Mouse (Mus musculus) forebrain, embryonic 15.5 days (tissue): ENCODE measurements around the gene Prr19. TPM values are rescaled to one million over a fixed set of nuclear protein-coding genes. Genes with fewer than 3 reads are reported as not detected.
A peak's percentile ranks its signal among the peaks of the same experiment; 100 is the strongest.
"Not testable (repeated sequence)": the region's sequence is repeated elsewhere in the genome, so short reads cannot be mapped to it uniquely, and the experiment has no call there.

ENCODE experiments used
- ATAC-seq: fragments of 200-750 bp; cut with Nextera tagmentation; replicated peaks from 2 replicates; pipeline ENCODE4 v1.8.0; 2017; ENCODE audit warnings: mild to moderate bottlenecking, moderate TSS enrichment, moderate library complexity
- H3K27ac ChIP-seq: fragments of 300-500 bp; sonication (generic); replicated peaks from 2 replicates; pipeline ENCODE4 v1.5.1; 2015; ENCODE audit warnings: mild to moderate bottlenecking, inconsistent platforms
- H3K27me3 ChIP-seq: fragments of 300-500 bp; sonication (generic); 2 replicates; pipeline ENCODE4 v1.6.1; 2015; ENCODE audit warnings: inconsistent platforms
- H3K36me3 ChIP-seq: fragments of 300-500 bp; sonication (generic); 2 replicates; pipeline ENCODE4 v1.6.1; 2015; ENCODE audit warnings: mild to moderate bottlenecking, inconsistent platforms
- H3K4me1 ChIP-seq: fragments of 300-500 bp; sonication (generic); 2 replicates; pipeline ENCODE4 v1.6.1; 2015; ENCODE audit warnings: inconsistent platforms
- H3K4me2 ChIP-seq: fragments of 300-500 bp; sonication (generic); replicated peaks from 2 replicates; pipeline ENCODE4 v1.6.1; 2015; ENCODE audit warnings: mild to moderate bottlenecking, inconsistent platforms
- H3K4me3 ChIP-seq: fragments of 300-500 bp; sonication (generic); 2 replicates; pipeline ENCODE4 v1.5.1; 2015; ENCODE audit warnings: mild to moderate bottlenecking, inconsistent platforms
- H3K9ac ChIP-seq: fragments of 300-500 bp; sonication (generic); replicated peaks from 2 replicates; pipeline ENCODE4 v1.6.1; 2015; ENCODE audit warnings: mild to moderate bottlenecking, inconsistent platforms
- H3K9me3 ChIP-seq: fragments of 300-500 bp; sonication (generic); 2 replicates; pipeline ENCODE4 v1.6.1; 2016; ENCODE audit warnings: inconsistent platforms
- WGBS: fragments of 180-500 bp; shearing (Covaris S2); methylation state at CpG from one replicate; pipeline ENCODE4 v1.1.7; 2015; ENCODE audit warnings: mixed read lengths; 5-methylcytosine and 5-hydroxymethylcytosine counted together
- polyA plus RNA-seq: library from polyadenylated mRNA; unstranded; fragments of >200 nt; fragmentation: Nextera tagmentation; extraction: Ambion mirVana; gene quantifications from 2 replicates; pipeline ENCODE4 v1.2.1, GENCODE M21; 2015

Gene Prr19
- 1.6 and 2.1 TPM in 2 replicates for polyA plus RNA-seq

DNA sequence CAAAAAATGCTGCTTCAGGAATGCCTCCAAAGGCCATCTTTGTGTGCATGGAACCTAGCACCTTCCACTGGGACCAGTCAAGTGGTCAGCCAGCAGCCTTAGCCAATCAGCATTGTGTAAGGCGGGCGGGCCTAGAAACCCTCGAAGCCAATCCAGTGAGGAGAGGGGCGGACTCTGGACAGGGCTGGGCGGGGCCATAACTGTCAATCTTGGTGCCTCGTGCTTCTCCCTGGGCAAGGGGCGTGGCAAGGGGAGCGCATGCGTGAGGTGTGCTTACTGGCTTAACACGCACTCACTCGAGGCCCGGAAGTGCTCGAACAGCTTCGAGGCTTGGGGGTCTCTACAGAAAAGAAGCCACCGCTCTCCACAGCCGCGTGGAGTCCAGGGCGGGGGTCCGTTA lies at the start of gene Prr19:
Gene Prr19, plus strand, starts transcription at position 349 of the 400 bp plus-strand sequence.
- no peak within 1 kb of the TSS for H3K4me3 ChIP-seq

DNA sequence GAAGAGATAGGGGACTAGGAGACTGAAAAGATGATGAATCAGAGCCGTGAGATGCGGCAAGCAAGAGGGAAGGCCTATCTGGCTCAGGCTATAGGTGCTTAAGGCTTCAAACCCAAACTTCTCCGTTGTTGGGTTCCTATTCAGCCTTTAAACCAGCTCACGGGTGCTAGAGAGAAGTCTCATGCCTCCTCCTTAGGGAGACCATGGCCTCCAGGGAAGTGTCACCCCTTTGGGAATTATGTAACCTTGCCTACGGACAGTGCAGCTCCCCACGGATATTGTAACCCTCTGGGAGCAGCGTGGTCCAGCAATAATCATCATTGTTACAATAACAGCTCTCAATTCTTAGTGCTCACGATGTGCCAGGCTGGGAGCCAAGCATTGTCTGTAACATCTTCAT lies 49.4 kb upstream of the Prr19 start:
- peak overlapping the region; percentile 73; the same call in 1 of the 2 replicates for H3K4me3 ChIP-seq
- no peak for ATAC-seq
- H3K27me3 ChIP-seq = no peaks in the 10 kb centered on the region
- H3K36me3 ChIP-seq = no peaks in the 10 kb centered on the region
- WGBS = 15% methylated on average over 8 of the region's 8 CpGs
- H3K9me3 ChIP-seq = no peaks in the 10 kb centered on the region
- peak overlapping the region; percentile 96 for H3K27ac ChIP-seq
- H3K9ac ChIP-seq = peak overlapping the region; percentile 49
- peak overlapping the region; percentile 95 for H3K4me2 ChIP-seq
- peaks cover 40% of the 10 kb centered on the region for H3K4me1 ChIP-seq

More for the DNA sequence above, at the start of gene Prr19:
- H3K4me2 ChIP-seq = no peak within 1 kb of the TSS
- H3K4me1 ChIP-seq = peaks cover 27% of the 10 kb centered on the region
- H3K36me3 ChIP-seq = no peaks in the 10 kb centered on the region
- WGBS = 65% methylated on average over 19 of the region's 19 CpGs
- H3K27me3 ChIP-seq = no peaks in the 10 kb centered on the region
- no peak for ATAC-seq
- no peak within 1 kb of the TSS for H3K9ac ChIP-seq
- H3K9me3 ChIP-seq = no peaks in the 10 kb centered on the region
- no peak within 1 kb of the TSS for H3K27ac ChIP-seq

- Histone ChIP-seq H3K9me3 (no peaks in the 10 kb centered on the region), H3K4me1 (peaks cover 2% of the 10 kb centered on the region), H3K4me3 (no peak overlapping the region), H3K27me3 (no peaks in the 10 kb centered on the region), H3K36me3 (no peaks in the 10 kb centered on the region), H3K27ac (no peak overlapping the region), H3K4me2 (no peak overlapping the region), H3K9ac (no peak overlapping the region)
- WGBS = 35% methylated on average over 1 of the region's 1 CpGs
- no peak for ATAC-seq
These were observed 39.3 kb upstream of the Prr19 start for GRCm38 (mm10) chr7:25261896-25262295.

DNA sequence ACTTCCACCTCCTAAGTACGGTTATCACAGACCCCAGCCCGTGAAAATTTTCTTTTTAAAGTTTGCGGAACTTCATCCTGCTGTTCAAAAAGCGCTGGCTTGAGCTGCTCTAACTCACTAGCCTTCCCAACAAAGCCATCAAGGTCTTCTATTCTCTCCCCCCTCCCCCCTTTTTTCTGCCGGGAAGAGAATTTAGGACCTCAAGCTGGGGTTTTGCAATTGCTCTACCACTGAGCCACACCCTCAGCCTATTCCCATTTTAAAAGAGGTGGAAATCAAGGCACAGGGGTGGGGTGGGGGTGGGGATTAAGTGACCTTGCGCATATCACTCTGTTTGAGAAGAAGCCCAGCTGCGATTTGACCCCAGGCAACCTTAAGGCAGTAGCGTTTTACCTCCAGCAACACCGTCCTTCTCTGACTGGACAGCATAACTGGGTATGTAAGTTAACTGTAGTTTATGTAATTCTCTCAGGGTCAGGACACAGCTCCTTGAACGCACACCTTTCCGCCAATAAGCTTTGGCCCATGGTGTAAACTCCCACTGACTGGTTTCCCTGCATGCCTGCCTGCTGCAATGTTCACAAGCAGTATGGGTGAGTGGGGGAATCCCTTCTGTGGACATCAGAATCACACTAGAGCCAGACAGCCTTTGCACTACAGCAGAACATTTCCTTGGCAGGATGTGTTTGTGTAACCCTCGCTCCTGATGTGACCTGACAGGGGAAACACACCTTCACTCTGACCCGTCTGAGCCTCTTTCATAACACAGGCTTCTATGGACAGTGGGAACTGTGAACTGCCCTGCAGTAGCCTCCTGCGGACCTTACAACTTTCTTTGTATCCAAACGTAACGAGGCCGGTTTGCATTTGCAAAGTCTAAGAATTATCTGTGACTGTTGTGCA lies 37.0 kb upstream of the Prr19 start:
- Histone ChIP-seq H3K36me3 (no peaks in the 10 kb centered on the region), H3K9me3 (no peaks in the 10 kb centered on the region), H3K4me3 (no peak overlapping the region), H3K27me3 (no peaks in the 10 kb centered on the region), H3K4me1 (peaks cover 11% of the 10 kb centered on the region), H3K27ac (no peak overlapping the region), H3K4me2 (no peak overlapping the region), H3K9ac (no peak overlapping the region)
- WGBS = 24% methylated on average over 17 of the region's 17 CpGs
- no peak for ATAC-seq

DNA sequence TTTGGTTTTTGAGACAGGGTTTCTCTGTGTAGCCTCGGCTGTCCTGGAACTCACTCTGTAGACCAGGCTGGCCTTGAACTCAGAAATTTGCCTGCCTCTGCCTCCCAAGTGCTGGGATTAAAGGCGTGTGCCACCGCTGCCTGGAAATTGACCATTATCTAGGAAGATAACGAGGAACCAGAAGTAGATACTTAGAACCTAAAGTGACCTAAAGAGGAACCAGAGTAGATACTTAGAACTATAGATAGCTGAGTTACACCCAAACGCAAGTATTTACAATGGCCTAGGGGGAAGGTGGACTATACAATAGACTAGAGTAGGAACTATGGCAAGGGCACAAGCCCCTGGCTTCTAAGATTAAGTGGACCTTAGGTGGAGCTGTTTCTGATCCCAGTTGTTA lies 35.5 kb upstream of the Prr19 start:
- H3K9ac ChIP-seq, H3K9me3 ChIP-seq, H3K36me3 ChIP-seq, H3K27me3 ChIP-seq, H3K4me3 ChIP-seq, ATAC-seq, H3K4me2 ChIP-seq, H3K27ac ChIP-seq: not testable (repeated sequence)
- peaks cover 23% of the 10 kb centered on the region for H3K4me1 ChIP-seq
- 91% methylated on average over 5 of the region's 5 CpGs for WGBS

GRCm38 (mm10) chr7:25266180-25266962 lies 34.8 kb upstream of the Prr19 start:
- H3K27me3 ChIP-seq = no peaks in the 10 kb centered on the region
- no peaks in the 10 kb centered on the region for H3K9me3 ChIP-seq
- H3K4me1 ChIP-seq = peaks cover 23% of the 10 kb centered on the region
- 89% methylated on average over 8 of the region's 8 CpGs for WGBS
- H3K4me3 ChIP-seq = peak overlapping the region; percentile 65; the same call in 1 of the 2 replicates
- H3K9ac ChIP-seq = no peak overlapping the region
- H3K36me3 ChIP-seq = no peaks in the 10 kb centered on the region
- H3K4me2 ChIP-seq = 0 out of 2 replicates have a peak overlapping the region, but pooled peaks have one; percentile 59
- ATAC-seq = no peak
- no peak overlapping the region for H3K27ac ChIP-seq

- peaks cover 23% of the 10 kb centered on the region for H3K4me1 ChIP-seq
- no peaks in the 10 kb centered on the region for H3K9me3 ChIP-seq
- H3K27ac ChIP-seq = peak within 1 kb of the TSS; percentile 92
- no peaks in the 10 kb centered on the region for H3K27me3 ChIP-seq
- peak within 1 kb of the TSS; percentile 69 for H3K9ac ChIP-seq
- H3K4me2 ChIP-seq = peak within 1 kb of the TSS; percentile 68
- H3K4me3 ChIP-seq = peak within 1 kb of the TSS; percentile 65
- peak; percentile 87 for ATAC-seq
- under 1% methylated on average over 29 of the region's 29 CpGs for WGBS
- H3K36me3 ChIP-seq = peaks cover 8% of the 10 kb centered on the region; the same call in 1 of the 2 replicates
These were observed 33.9 kb upstream of the Prr19 start, which contains the start of gene Cic for GRCm38 (mm10) chr7:25267301-25267750. TSS of gene Cic (plus strand) at chr7:25267704.

DNA sequence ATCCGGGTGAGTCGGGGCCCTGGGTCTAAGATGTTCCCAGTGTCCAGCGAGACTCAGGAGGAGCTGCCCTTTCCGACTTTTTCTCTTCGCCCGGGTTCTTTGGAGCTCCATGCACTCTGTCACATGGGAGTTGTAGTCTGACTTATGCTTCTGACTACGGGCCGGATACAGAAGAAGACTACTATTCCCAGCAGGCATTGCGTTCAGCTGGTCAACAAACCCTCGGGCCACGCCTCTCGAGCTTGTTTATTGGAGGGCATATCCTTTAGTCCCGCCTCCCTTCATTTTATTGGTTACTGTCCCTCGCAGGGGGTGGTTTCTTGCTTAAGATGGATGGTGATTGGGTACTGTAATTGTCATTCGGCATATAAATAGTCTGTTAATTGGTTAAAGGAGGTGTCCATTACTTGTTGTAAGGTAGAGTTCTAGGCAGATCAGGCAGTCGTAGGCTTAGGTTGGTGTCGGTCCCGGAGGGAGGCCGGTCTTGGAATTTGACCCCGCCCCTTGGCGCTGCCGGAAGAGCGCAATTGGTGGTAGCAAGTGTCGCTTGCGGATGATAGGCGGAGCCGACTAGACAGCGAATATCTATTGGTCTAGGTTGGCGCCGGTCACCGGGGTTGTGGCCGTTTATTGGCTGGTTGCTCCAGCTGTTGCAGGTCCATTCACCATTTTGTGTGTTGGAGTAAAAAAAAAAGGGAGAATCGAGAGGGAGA lies 33.3 kb upstream of the Prr19 start:
- WGBS = under 1% methylated on average over 33 of the region's 33 CpGs
- Histone ChIP-seq H3K27ac (peak overlapping the region; percentile 92), H3K4me2 (peak overlapping the region; percentile 68), H3K4me3 (peak overlapping the region; percentile 65), H3K27me3 (no peaks in the 10 kb centered on the region), H3K9me3 (no peaks in the 10 kb centered on the region), H3K36me3 (peaks cover 14% of the 10 kb centered on the region), H3K9ac (peak overlapping the region; percentile 69), H3K4me1 (peaks cover 23% of the 10 kb centered on the region)
- ATAC-seq = peak; percentile 97

DNA sequence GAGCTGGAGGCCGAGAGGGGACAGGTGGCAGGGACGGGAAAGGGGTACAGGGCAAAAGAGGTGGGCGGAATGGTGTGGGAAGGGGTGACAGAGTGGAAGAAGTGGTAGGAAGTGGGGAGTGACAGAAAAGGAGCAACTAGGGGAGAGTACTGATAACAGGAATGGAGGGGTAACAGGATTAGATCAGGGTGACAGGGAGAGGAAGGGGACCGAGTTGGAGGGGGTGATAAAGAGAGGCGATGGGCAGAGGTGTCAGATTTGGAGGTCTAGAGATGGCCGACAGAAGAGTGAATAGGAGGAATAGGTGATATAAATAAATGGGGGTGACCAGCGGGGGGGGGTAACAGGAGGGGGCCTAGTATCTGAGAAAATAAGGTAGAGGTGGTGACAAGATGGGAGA lies 32.6 kb upstream of the Prr19 start:
- peak overlapping the region; percentile 68 for H3K4me2 ChIP-seq
- peak overlapping the region; percentile 69 for H3K9ac ChIP-seq
- H3K9me3 ChIP-seq = no peaks in the 10 kb centered on the region
- H3K36me3 ChIP-seq = peaks cover 19% of the 10 kb centered on the region
- H3K27me3 ChIP-seq = no peaks in the 10 kb centered on the region
- peak overlapping the region; percentile 78 for H3K27ac ChIP-seq
- peaks cover 23% of the 10 kb centered on the region for H3K4me1 ChIP-seq
- peak overlapping the region; percentile 65 for H3K4me3 ChIP-seq
- WGBS = 2% methylated on average over 7 of the region's 7 CpGs
- no peak for ATAC-seq

DNA sequence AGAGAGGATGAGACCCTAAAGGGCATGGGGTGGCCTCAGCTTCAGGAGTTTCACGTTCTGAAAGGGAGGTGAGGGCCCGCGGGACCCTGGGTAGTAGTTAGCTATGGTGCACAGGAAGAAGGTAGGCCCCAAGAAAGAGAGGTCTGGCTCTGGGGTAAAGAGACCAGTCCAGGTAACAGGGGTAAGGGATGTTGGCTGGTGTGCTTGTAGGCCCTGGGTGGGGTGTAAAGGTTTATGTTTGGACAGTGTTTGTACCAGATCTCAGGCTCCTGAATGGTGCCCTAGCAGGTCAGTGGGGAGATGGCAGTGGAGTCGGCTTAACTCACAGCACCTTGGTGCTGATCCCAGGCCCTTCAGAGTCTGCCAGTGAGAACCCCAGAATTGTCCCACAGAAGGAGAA lies 32.2 kb upstream of the Prr19 start:
- no peak overlapping the region for H3K27ac ChIP-seq
- H3K9me3 ChIP-seq = no peaks in the 10 kb centered on the region
- H3K9ac ChIP-seq = peak overlapping the region; percentile 69
- H3K4me2 ChIP-seq = peak overlapping the region; percentile 68
- no peaks in the 10 kb centered on the region for H3K27me3 ChIP-seq
- H3K4me1 ChIP-seq = peaks cover 25% of the 10 kb centered on the region
- H3K4me3 ChIP-seq = peak overlapping the region; percentile 65
- peaks cover 19% of the 10 kb centered on the region for H3K36me3 ChIP-seq
- WGBS = 38% methylated on average over 4 of the region's 4 CpGs
- no peak for ATAC-seq

- Histone ChIP-seq H3K4me2 (peak overlapping the region; percentile 68), H3K4me1 (peaks cover 32% of the 10 kb centered on the region), H3K9me3 (no peaks in the 10 kb centered on the region), H3K9ac (peak overlapping the region; percentile 69; the same call in 1 of the 2 replicates), H3K4me3 (peak overlapping the region; percentile 65), H3K27me3 (no peaks in the 10 kb centered on the region), H3K36me3 (peaks cover 19% of the 10 kb centered on the region), H3K27ac (no peak overlapping the region)
- 88% methylated on average over 8 of the region's 8 CpGs for WGBS
- no peak for ATAC-seq
These were observed 31.5 kb upstream of the Prr19 start for GRCm38 (mm10) chr7:25269545-25270271.
